Mouse (Mus musculus) ovary, adult 18-20 months (tissue): Measurements from ENCODE around the gene Pdzph1.
A peak's percentile ranks its signal among the peaks of the same experiment; 100 is the strongest.

Experiments used
- DNase-seq: peaks from one replicate; pipeline ENCODE4 v3.0.0; 2022; ENCODE audit warnings: low spot score, mixed read lengths

The Pdzph1 gene

GRCm38 (mm10) chr17:58922821-58923220, 68.4 kb downstream of the Pdzph1 start:
- no peak for DNase-seq

DNA sequence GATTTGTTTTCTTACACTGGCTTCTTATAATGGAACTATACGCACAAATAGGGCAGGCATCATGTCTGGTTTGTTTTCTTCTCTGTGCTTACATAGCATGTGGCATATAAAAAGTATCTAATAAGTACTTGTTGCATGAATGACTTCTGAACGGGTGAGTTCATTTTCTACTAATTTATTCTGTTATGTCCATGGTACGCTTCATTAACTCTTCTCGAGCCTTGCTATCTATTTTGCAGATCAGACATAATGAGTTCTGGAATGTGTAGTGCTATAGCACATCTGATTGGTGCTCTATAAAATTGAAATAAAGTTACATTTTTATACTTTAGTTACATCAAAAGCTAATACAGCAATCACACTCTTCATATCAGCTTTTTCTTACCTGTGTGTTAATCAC, 71.2 kb downstream of the Pdzph1 start:
- DNase-seq, result no peak

DNA sequence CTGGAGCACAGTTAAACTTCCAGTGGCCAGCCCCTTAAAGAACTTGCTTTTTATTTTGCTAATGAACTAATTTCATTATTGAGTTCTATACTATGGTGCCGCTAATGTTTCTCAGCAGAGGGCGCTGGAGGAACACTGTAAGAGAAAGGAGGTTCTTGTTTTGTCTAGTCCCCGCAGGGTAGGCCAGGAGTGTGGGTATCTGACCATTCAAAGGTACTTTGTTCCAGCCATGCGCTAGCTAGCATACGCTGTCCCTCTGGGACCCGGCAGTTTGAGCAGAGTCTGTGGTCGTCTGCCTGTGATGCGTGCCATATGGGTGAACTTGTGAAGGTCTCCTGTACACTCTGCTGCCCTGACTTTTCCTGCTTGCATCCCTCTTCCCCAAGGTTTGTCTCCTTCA, 72.1 kb downstream of the Pdzph1 start:
- peak; percentile 5 for DNase-seq

DNA sequence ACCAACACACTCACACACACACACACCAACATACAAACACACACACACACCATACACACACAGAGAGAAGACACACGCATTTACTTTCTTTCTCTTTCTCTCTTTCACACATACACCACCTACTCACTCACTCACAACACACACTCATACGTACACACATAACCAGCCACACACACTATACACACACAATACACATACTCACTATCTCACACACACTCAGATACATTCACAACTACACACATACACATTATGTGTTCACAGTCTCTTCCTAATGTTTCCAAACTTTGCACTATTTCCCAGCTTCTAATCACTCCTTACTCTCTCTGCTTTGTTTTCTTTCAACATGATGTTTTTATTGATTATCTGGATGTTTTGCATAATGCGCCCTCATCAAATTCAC, 72.6 kb downstream of the Pdzph1 start:
- no peak for DNase-seq

GRCm38 (mm10) chr17:58911564-58911963, 79.6 kb downstream of the Pdzph1 start:
- no peak for DNase-seq

DNA sequence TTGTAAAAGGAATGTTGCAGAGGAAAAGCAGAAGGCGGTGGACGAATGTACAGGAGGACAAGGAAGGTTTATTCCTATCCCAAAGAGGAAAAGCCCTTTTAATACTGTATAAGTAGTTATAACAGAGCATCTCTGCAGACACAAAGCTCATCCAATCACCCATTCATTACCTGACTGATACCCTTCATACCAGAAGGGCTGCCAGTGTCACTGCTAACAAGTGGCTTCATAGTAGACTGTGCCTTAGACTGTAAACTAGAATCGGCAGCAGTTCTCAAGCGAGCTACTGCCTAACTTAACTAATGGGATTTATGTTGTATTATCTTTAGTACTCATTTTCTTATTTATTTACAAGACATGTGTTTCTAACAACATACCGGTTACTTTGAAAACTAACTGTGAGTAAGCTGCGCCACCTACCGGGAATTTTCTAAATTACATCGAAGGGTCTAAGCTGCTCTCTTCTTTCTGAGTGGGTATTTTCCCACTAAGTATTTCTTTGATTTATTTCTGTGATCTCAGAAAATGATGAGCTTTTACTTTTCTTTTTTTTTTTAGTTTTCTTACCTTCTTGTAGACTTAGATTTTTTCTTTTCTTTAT, 82.0 kb downstream of the Pdzph1 start:
- no peak for DNase-seq

GRCm38 (mm10) chr17:58906001-58906400, 85.2 kb downstream of the Pdzph1 start:
- DNase-seq, result no peak

GRCm38 (mm10) chr17:58891488-58892210, 99.5 kb downstream of the Pdzph1 start:
- no peak for DNase-seq

DNA sequence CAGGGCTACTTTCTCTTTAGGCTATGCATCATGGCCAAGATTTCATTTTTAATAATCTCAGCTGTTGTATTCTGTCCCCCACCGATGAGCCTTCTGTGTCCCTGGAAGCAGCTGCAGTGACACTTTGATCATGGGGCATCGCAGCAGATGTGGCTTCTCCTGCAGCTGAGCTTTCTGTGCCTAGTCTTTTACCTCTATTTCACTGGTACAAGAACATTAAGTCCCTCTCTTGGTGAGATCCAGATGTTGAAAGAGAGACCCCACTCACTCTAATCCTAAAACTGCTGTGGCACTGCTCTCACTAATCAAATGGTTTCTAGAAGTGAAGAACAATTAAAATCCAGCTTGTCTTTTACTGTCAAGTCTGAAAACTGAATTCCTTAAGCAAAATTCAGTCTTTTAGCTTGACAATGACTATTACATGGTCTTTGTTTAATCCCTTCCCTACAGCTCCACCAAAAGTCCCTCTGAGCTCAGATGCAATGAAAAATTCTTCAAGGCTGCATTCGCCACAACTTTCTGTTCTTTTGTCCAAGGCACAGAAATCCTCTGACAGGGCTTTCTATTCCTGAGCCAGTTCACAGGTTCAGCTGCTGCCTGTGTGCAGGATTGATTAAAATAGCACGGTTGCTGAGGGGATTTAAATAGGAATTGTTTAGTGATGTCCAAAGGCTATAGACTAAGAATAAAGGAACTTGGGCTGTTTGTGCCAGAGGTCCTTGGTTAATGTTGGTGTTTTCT, 101.1 kb downstream of the Pdzph1 start:
- no peak for DNase-seq

GRCm38 (mm10) chr17:58884393-58884792, 106.8 kb downstream of the Pdzph1 start:
- DNase-seq, result no peak

DNA sequence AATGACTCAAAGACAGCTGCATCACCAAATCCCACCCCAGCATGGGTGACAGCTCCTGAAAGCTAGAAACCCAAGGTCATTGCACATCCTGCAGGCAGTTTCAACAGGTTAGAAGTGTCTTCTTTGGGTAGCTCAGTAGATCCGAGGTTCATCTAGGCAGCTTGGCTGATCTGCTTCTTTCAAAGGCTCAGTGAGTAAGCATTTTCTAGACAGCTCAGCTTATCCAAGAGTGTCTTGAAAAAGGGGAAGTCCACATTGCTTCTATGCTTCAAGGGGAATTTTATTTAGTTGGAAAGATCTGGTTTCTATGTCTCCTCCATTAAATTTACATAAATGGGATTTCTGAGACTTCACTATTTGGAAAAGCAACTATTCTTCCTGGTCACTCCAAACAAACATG, 117.8 kb downstream of the Pdzph1 start:
- DNase-seq, result no peak

DNA sequence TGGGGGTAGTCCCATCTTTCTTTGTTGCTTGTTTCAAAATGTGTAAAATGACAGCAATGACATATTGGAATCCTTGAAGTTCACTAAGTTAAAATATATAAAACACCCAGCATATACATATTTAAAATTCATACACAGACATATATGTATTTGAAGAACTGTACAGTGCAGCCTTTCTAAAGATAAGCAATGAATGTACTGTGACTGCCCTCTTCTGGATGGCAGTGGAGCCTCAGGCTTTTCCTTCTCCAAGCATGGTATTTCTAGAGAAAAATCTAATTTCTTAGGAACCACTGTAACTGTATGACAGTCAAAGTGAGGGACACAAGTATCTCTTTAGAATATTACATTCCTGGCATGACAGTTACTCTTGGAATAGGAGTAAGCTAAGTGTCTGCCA, 120.4 kb downstream of the Pdzph1 start:
- no peak for DNase-seq
